27 mouse cellular contexts compared by ENCODE assay signal in the genomic region with DNA sequence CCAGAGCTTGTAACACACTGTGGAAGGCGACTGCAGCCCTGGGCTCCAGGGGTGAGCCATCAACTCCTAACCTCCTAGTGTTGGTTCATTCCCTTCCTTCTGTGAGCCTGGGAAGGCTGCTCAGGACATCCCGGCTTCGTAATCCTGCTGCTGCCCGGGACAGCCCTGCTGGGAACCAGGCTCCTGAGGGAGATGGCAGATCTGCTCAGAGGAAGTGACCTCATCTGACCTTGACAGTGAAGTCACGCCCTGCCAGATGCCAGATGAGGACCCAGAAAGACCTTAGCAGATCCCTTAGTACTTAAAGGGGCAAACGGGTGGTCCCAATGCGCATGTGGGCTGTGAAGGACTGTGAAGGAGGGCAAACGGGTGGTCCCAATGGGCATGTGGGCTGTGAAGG. TPM values are rescaled to one million over a fixed set of nuclear protein-coding genes. Genes with fewer than 3 reads are reported as not detected.
DNase-seq lines count a peak whose midpoint lies in the region; ATAC-seq and TF ChIP-seq lines count a peak whose summit lies in the region.
"Had no signal": no experiment of that assay in that cellular context is flagged by ENCODE, and none has a peak within 500 bp of the region (broad histone marks: within the 10 kb centered on the region; RNA-seq: fewer than 3 reads in every experiment).

No protein-coding gene starts in this region.

- no peak overlapping the region for H3K4me2 ChIP-seq in heart, embryonic 12.5 days
- H3K4me2 ChIP-seq: forebrain, embryonic 13.5 days; hindbrain, embryonic 15.5 days; limb, embryonic 12.5 days; liver, embryonic 12.5 days; lung, embryonic 14.5 days had no signal

- H3K27me3 ChIP-seq in heart, embryonic 12.5 days (replicated peaks) = peaks cover 15% of the 10 kb centered on the region
- peaks cover 35% of the 10 kb centered on the region for H3K27me3 ChIP-seq in G1E (ENCODE audit: insufficient read depth, low read length)
- H3K27me3 ChIP-seq in limb, embryonic 10.5 days (ENCODE audit: low read depth, poor library complexity, severe bottlenecking) = no peaks in the 10 kb centered on the region
- H3K27me3 ChIP-seq: forebrain, embryonic 13.5 days; hindbrain, embryonic 15.5 days; limb, embryonic 12.5 days had no signal

- H3K9ac ChIP-seq in heart, embryonic 12.5 days = no peak overlapping the region
- H3K9ac ChIP-seq: forebrain, embryonic 13.5 days; hindbrain, embryonic 15.5 days; limb, embryonic 12.5 days; liver, embryonic 12.5 days; lung, embryonic 14.5 days had no signal

- peak; percentile 51 to 54 for DNase-seq in heart, adult 9 months (ENCODE audit: low spot score in 2 of 2)
- peak; percentile 44 for DNase-seq in lung, postnatal 10 days
- no peak for DNase-seq in lung, adult 2 months
- no peak for DNase-seq in G1E (ENCODE audit: low spot score)
- DNase-seq in limb, embryonic 10.5 days (ENCODE audit: low spot score) = no peak
- no peak for DNase-seq in urinary bladder, postnatal 25 days (ENCODE audit: low spot score)
- DNase-seq: cerebellum, adult 18-20 months; lung, embryonic 14.5 days; right cerebral cortex, postnatal 4 days had no signal

- no peak for TF ChIP-seq CTCF in lung, adult 2 months (IDR thresholded peaks at IDR 0.05; ENCODE audit: insufficient read depth, low read length)
- TF ChIP-seq CTCF in G1E (IDR thresholded peaks at IDR 0.05; ENCODE audit: low read depth, low read length) = no peak

- WGBS in heart, embryonic 12.5 days = 48% methylated on average over 8 of the region's 8 CpGs
- 59% methylated on average over 8 of the region's 8 CpGs for WGBS in lung, adult 2 months
- WGBS in limb, embryonic 10.5 days = 60% methylated on average over 8 of the region's 8 CpGs

- H3K27ac ChIP-seq in heart, embryonic 12.5 days (ENCODE audit: poor library complexity, severe bottlenecking) = no peak overlapping the region
- H3K27ac ChIP-seq in limb, embryonic 10.5 days = 0 out of 2 replicates have a peak overlapping the region, but pooled peaks have one; percentile 36
- H3K27ac ChIP-seq: forebrain, embryonic 13.5 days; hindbrain, embryonic 15.5 days; limb, embryonic 12.5 days; liver, embryonic 12.5 days; stomach, postnatal 0 days had no signal

- TF ChIP-seq POLR2A in lung, adult 2 months (IDR thresholded peaks at IDR 0.05; ENCODE audit: borderline replicate concordance, extremely low read depth, low read depth, low read length) = no peak

- no peak for ATAC-seq in heart, embryonic 12.5 days (ENCODE audit: insufficient number of reproducible peaks, low FRiP score)
- ATAC-seq in G1E (ENCODE audit: extremely low read depth, insufficient number of reproducible peaks, low FRiP score, poor library complexity, severe bottlenecking) = peak; percentile 42
- ATAC-seq: forebrain, embryonic 13.5 days; intestine, embryonic 16.5 days; liver, embryonic 12.5 days had no signal

- no peaks in the 10 kb centered on the region for H3K9me3 ChIP-seq in heart, embryonic 12.5 days (replicated peaks)
- no peaks in the 10 kb centered on the region for H3K9me3 ChIP-seq in G1E (replicated peaks)
- H3K9me3 ChIP-seq in limb, embryonic 10.5 days (replicated peaks) = no peaks in the 10 kb centered on the region
- H3K9me3 ChIP-seq: forebrain, embryonic 13.5 days; hindbrain, embryonic 15.5 days; limb, embryonic 12.5 days; liver, embryonic 12.5 days had no signal

- H3K36me3 ChIP-seq in heart, embryonic 12.5 days = no peaks in the 10 kb centered on the region
- H3K36me3 ChIP-seq in G1E (replicated peaks) = no peaks in the 10 kb centered on the region
- H3K36me3 ChIP-seq in limb, embryonic 10.5 days = no peaks in the 10 kb centered on the region
- H3K36me3 ChIP-seq: hindbrain, embryonic 15.5 days; limb, embryonic 12.5 days; liver, embryonic 12.5 days had no signal

- no peak overlapping the region for H3K4me3 ChIP-seq in heart, embryonic 12.5 days
- H3K4me3 ChIP-seq in lung, adult 2 months (replicated peaks; ENCODE audit: extremely low read depth, low read depth, low read length) = no peak overlapping the region
- peak overlapping the region; percentile 47; the same call in 1 of the 2 replicates for H3K4me3 ChIP-seq in G1E (ENCODE audit: low read depth, low read length)
- no peak overlapping the region for H3K4me3 ChIP-seq in limb, embryonic 10.5 days
- H3K4me3 ChIP-seq: forebrain, embryonic 13.5 days; hindbrain, embryonic 15.5 days; limb, embryonic 12.5 days; liver, embryonic 12.5 days had no signal

- peaks cover 7% of the 10 kb centered on the region for H3K4me1 ChIP-seq in heart, embryonic 12.5 days (replicated peaks)
- no peaks in the 10 kb centered on the region for H3K4me1 ChIP-seq in lung, adult 2 months (ENCODE audit: control insufficient read depth, insufficient read depth, low read length)
- peaks cover 81% of the 10 kb centered on the region for H3K4me1 ChIP-seq in G1E (ENCODE audit: insufficient read depth, low read depth, low read length)
- H3K4me1 ChIP-seq in limb, embryonic 10.5 days = peaks cover 20% of the 10 kb centered on the region
- H3K4me1 ChIP-seq: forebrain, embryonic 13.5 days; hindbrain, embryonic 15.5 days had no signal

RNA-seq across cellular contexts. Expression of gene Socs1, which starts 24.2 kb away (rescaled TPM):
- polyA plus RNA-seq in heart, embryonic 12.5 days (2016; fragmentation: Nextera tagmentation; extraction: Ambion mirVana) = 6.0 and 6.2 TPM in 2 replicates
- 8.8 and 11.6 TPM in 2 replicates for polyA plus RNA-seq in lung, adult 2 months (2012; rRNA removed)
- 1.6 and 1.7 TPM in 2 replicates for total RNA-seq in G1E (2014; fragmentation: Nextera tagmentation)
- 6.2 and 7.7 TPM in 2 replicates for total RNA-seq in G1E (2017)
- polyA plus RNA-seq in G1E (2012) = 13.0 and 18.9 TPM in 2 replicates
- polyA plus RNA-seq in limb, embryonic 10.5 days (2016; fragmentation: Nextera tagmentation; extraction: Ambion mirVana) = 3.5 and 4.6 TPM in 2 replicates

RNA-seq across cellular contexts. Expression of gene Tnp2, which starts 27.3 kb away (rescaled TPM):
- not detected in 2 replicates for polyA plus RNA-seq in heart, embryonic 12.5 days (2016; fragmentation: Nextera tagmentation; extraction: Ambion mirVana)
- 0.82 and 2.7 TPM in 2 replicates for polyA plus RNA-seq in lung, adult 2 months (2012; rRNA removed)
- not detected in 2 replicates for total RNA-seq in G1E (2014; fragmentation: Nextera tagmentation)
- not detected in 2 replicates for total RNA-seq in G1E (2017)
- polyA plus RNA-seq in G1E (2012) = not detected in 2 replicates
- polyA plus RNA-seq in limb, embryonic 10.5 days (2016; fragmentation: Nextera tagmentation; extraction: Ambion mirVana) = not detected in 2 replicates
- total RNA-seq: adrenal gland, postnatal 4 days; ES-E14; layer of hippocampus, postnatal 10 days; left cerebral cortex, adult 8-10 months had no signal
- polyA plus RNA-seq: embryonic facial prominence, embryonic 11.5 days; forebrain, embryonic 13.5 days; frontal cortex, adult 2 months; hindbrain, embryonic 15.5 days; intestine, embryonic 16.5 days; kidney, embryonic 14.5 days; limb, embryonic 12.5 days; liver, embryonic 12.5 days; lung, embryonic 14.5 days; stomach, postnatal 0 days; urinary bladder, adult 2 months had no signal

RNA-seq across cellular contexts. Expression of gene Prm3, which starts 29.5 kb away (rescaled TPM):
- not detected in 2 replicates for polyA plus RNA-seq in heart, embryonic 12.5 days (2016; fragmentation: Nextera tagmentation; extraction: Ambion mirVana)
- polyA plus RNA-seq in lung, adult 2 months (2012; rRNA removed) = not detected in 2 replicates
- not detected in 2 replicates for total RNA-seq in G1E (2014; fragmentation: Nextera tagmentation)
- not detected in 2 replicates for total RNA-seq in G1E (2017)
- not detected in 2 replicates for polyA plus RNA-seq in G1E (2012)
- not detected in 2 replicates for polyA plus RNA-seq in limb, embryonic 10.5 days (2016; fragmentation: Nextera tagmentation; extraction: Ambion mirVana)
- total RNA-seq: adrenal gland, postnatal 4 days; ES-E14; layer of hippocampus, postnatal 10 days; left cerebral cortex, adult 8-10 months had no signal
- polyA plus RNA-seq: embryonic facial prominence, embryonic 11.5 days; forebrain, embryonic 13.5 days; frontal cortex, adult 2 months; heart, embryonic 16.5 days; hindbrain, embryonic 15.5 days; intestine, embryonic 16.5 days; kidney, embryonic 14.5 days; large intestine, adult 2 months; limb, embryonic 12.5 days; liver, embryonic 12.5 days; lung, embryonic 14.5 days; stomach, postnatal 0 days; thymus, postnatal 0 days; urinary bladder, adult 2 months had no signal

RNA-seq across cellular contexts. Expression of gene Prm2, which starts 34.8 kb away (rescaled TPM):
- polyA plus RNA-seq in heart, embryonic 12.5 days (2016; fragmentation: Nextera tagmentation; extraction: Ambion mirVana) = not detected in 2 replicates
- 0.83 and 1.8 TPM in 2 replicates for polyA plus RNA-seq in lung, adult 2 months (2012; rRNA removed)
- not detected in 2 replicates for total RNA-seq in G1E (2014; fragmentation: Nextera tagmentation)
- total RNA-seq in G1E (2017) = 0.49 TPM in 1 of 2 replicates, not detected in the other
- not detected in 2 replicates for polyA plus RNA-seq in G1E (2012)
- polyA plus RNA-seq in limb, embryonic 10.5 days (2016; fragmentation: Nextera tagmentation; extraction: Ambion mirVana) = not detected in 2 replicates
- total RNA-seq: adrenal gland, postnatal 4 days; ES-E14; layer of hippocampus, postnatal 10 days; left cerebral cortex, adult 8-10 months had no signal
- polyA plus RNA-seq: embryonic facial prominence, embryonic 11.5 days; forebrain, embryonic 13.5 days; frontal cortex, adult 2 months; heart, embryonic 16.5 days; hindbrain, embryonic 15.5 days; intestine, embryonic 16.5 days; kidney, embryonic 14.5 days; limb, embryonic 12.5 days; liver, embryonic 12.5 days; lung, embryonic 14.5 days; stomach, postnatal 0 days; thymus, postnatal 0 days; urinary bladder, adult 2 months had no signal

RNA-seq across cellular contexts. Expression of gene Prm1, which starts 44.5 kb away (rescaled TPM):
- 0.48 TPM in 1 of 2 replicates, not detected in the other for polyA plus RNA-seq in heart, embryonic 12.5 days (2016; fragmentation: Nextera tagmentation; extraction: Ambion mirVana)
- polyA plus RNA-seq in lung, adult 2 months (2012; rRNA removed) = 0.36 and 1.8 TPM in 2 replicates
- total RNA-seq in G1E (2014; fragmentation: Nextera tagmentation) (not detected in 2 replicates), G1E (2017) (not detected in 2 replicates)
- polyA plus RNA-seq in G1E (2012) = not detected in 2 replicates
- polyA plus RNA-seq in limb, embryonic 10.5 days (2016; fragmentation: Nextera tagmentation; extraction: Ambion mirVana) = not detected in 2 replicates
- total RNA-seq: adrenal gland, postnatal 4 days; ES-E14; layer of hippocampus, postnatal 10 days; left cerebral cortex, adult 8-10 months had no signal
- polyA plus RNA-seq: embryonic facial prominence, embryonic 11.5 days; forebrain, embryonic 13.5 days; frontal cortex, adult 2 months; intestine, embryonic 16.5 days; kidney, embryonic 14.5 days; liver, embryonic 12.5 days; lung, embryonic 14.5 days; urinary bladder, adult 2 months had no signal

Comparison
In these comparisons a context has a peak if more than half of its experiments do, and no peak if none do; other contexts are left out.
1. DNase-seq: peak in heart, adult 9 months (2 of 2) and lung, postnatal 10 days (single experiment); none in lung, adult 2 months (single experiment), G1E (single experiment), limb, embryonic 10.5 days (single experiment) and urinary bladder, postnatal 25 days (single experiment).